Comparison of ENCODE assay signal across 8 mouse cellular contexts in genomic region chr7:49842366-49843282, GRCm38 (mm10).
DNase-seq lines count a peak whose midpoint lies in the region; ATAC-seq lines count a peak whose summit lies in the region.

No protein-coding gene starts in this region.

- H3K36me3 ChIP-seq in hindbrain, embryonic 10.5 days = peaks cover 13% of the 10 kb centered on the region; the same call in 1 of the 2 replicates

- peaks cover 12% of the 10 kb centered on the region for H3K4me1 ChIP-seq in hindbrain, embryonic 10.5 days (replicated peaks)

- DNase-seq in frontal cortex, postnatal 10 days (ENCODE audit: low spot score in 2 of 2) = no peak
- DNase-seq in hindbrain, embryonic 10.5 days (ENCODE audit: low spot score) = peak; percentile 16
- peak; percentile 2 for DNase-seq in lung, postnatal 36 days
- peak; percentile 26 for DNase-seq in right cerebral cortex, postnatal 25 days
- no peak for DNase-seq in T-cell, adult 2 months (ENCODE audit: low spot score)

- no peaks in the 10 kb centered on the region for H3K27me3 ChIP-seq in hindbrain, embryonic 10.5 days (ENCODE audit: insufficient read depth, poor library complexity, severe bottlenecking)

- 58% methylated on average over 11 of the region's 11 CpGs for WGBS in hindbrain, embryonic 10.5 days

- peak overlapping the region; percentile 70 for H3K27ac ChIP-seq in hindbrain, embryonic 10.5 days

- H3K4me3 ChIP-seq in hindbrain, embryonic 10.5 days = no peak overlapping the region

- no peaks in the 10 kb centered on the region for H3K9me3 ChIP-seq in hindbrain, embryonic 10.5 days

- ATAC-seq in frontal cortex, adult (ENCODE audit: low TSS enrichment) = peak; percentile 63
- ATAC-seq in CD4-positive, CD25-positive, alpha-beta regulatory T cell, adult 4 months = peak; percentile 45
- ATAC-seq in erythroblast, adult 5-6 weeks (replicated peaks; ENCODE audit: low FRiP score, poor library complexity, severe bottlenecking) = no peak

Comparison
In these comparisons a context has a peak if more than half of its experiments do, and no peak if none do; other contexts are left out.
1. DNase-seq: peak in hindbrain, embryonic 10.5 days (single experiment), lung, postnatal 36 days (single experiment) and right cerebral cortex, postnatal 25 days (single experiment); none in frontal cortex, postnatal 10 days (0 of 2) and T-cell, adult 2 months (single experiment).